Mouse (Mus musculus) neural tube, embryonic 11.5 days (tissue): ENCODE measurements around the gene Gtf3c2. TPM values are rescaled to one million over a fixed set of nuclear protein-coding genes. Genes with fewer than 3 reads are reported as not detected.

Source experiments
- ATAC-seq: fragments of 200-750 bp; cut with Nextera tagmentation; 2 replicates; pipeline ENCODE4 v1.8.0; 2017; ENCODE audit warnings: moderate number of reproducible peaks, mild to moderate bottlenecking, moderate TSS enrichment, moderate library complexity; ENCODE audit not compliant: insufficient read depth, low FRiP score, low TSS enrichment
- DNase-seq: peaks from one replicate; pipeline ENCODE4 v3.0.0-alpha.2; 2015; ENCODE audit warnings: low spot score
- H3K27ac ChIP-seq: fragments of 300-500 bp; sonication (generic); 2 replicates; pipeline ENCODE4 v1.5.1; 2014; ENCODE audit warnings: low read depth, mild to moderate bottlenecking, low read length
- H3K27me3 ChIP-seq: fragments of 300-500 bp; sonication (generic); 2 replicates; pipeline ENCODE4 v1.6.1; 2014; ENCODE audit warnings: mild to moderate bottlenecking, low read length, mixed read lengths; ENCODE audit not compliant: control insufficient read depth, insufficient read depth
- H3K36me3 ChIP-seq: fragments of 300-500 bp; sonication (generic); 2 replicates; pipeline ENCODE4 v1.6.1; 2014; ENCODE audit warnings: mild to moderate bottlenecking, low read length, moderate library complexity, mixed read lengths; ENCODE audit not compliant: control insufficient read depth, insufficient read depth
- H3K4me1 ChIP-seq: fragments of 300-500 bp; sonication (generic); 2 replicates; pipeline ENCODE4 v1.6.1; 2014; ENCODE audit warnings: low read length, mixed read lengths; ENCODE audit not compliant: control insufficient read depth, insufficient read depth
- H3K4me2 ChIP-seq: fragments of 300-500 bp; sonication (generic); 2 replicates; pipeline ENCODE4 v1.6.1; 2014; ENCODE audit warnings: low read depth, mild to moderate bottlenecking, moderate library complexity
- H3K4me3 ChIP-seq: fragments of 300-500 bp; sonication (generic); 2 replicates; pipeline ENCODE4 v1.5.1; 2014; ENCODE audit warnings: low read depth, low read length
- H3K9ac ChIP-seq: fragments of 300-500 bp; sonication (generic); 2 replicates; pipeline ENCODE4 v1.6.1; 2014; ENCODE audit warnings: mild to moderate bottlenecking, low read length
- H3K9me3 ChIP-seq: fragments of 300-500 bp; sonication (generic); 2 replicates; pipeline ENCODE4 v1.6.1; 2016; ENCODE audit warnings: low read length; ENCODE audit not compliant: control insufficient read depth
- WGBS: fragments of 180-500 bp; shearing (Covaris S2); extraction: QIAGEN DNeasy Blood & Tissue Kit; methylation state at CpG from one replicate; pipeline ENCODE4 v1.1.7; 2014; 5-methylcytosine and 5-hydroxymethylcytosine counted together
- polyA plus RNA-seq: library from polyadenylated mRNA; unstranded; fragments of >200 nt; fragmentation: Nextera tagmentation; extraction: Ambion mirVana; gene quantifications from 2 replicates; pipeline ENCODE4 v1.2.1, GENCODE M21; 2014

Gene Gtf3c2
- polyA plus RNA-seq, 1 experiment from 2014 or later, result 89.0 TPM

- Histone ChIP-seq H3K4me1 (peaks cover 11% of the 10 kb centered on the region), H3K36me3 (peaks cover 24% of the 10 kb centered on the region), H3K4me3 (peak overlapping the region; percentile 84), H3K9ac (peak overlapping the region; percentile 89), H3K9me3 (no peaks in the 10 kb centered on the region), H3K27ac (no peak overlapping the region), H3K4me2 (peak overlapping the region; percentile 93), H3K27me3 (no peaks in the 10 kb centered on the region)
- no peak for DNase-seq
- ATAC-seq, result no peak
- WGBS, result 13% methylated on average over 25 of the region's 25 CpGs
These were observed 13.8 kb upstream of the Gtf3c2 start for GRCm38 (mm10) chr5:31193631-31194281.

- DNase-seq (peak; percentile 98), ATAC-seq (peak; percentile 96)
- peak within 1 kb of the TSS; percentile 89 for H3K9ac ChIP-seq
- 0% methylated on average over 48 of the region's 48 CpGs for WGBS
- H3K27me3 ChIP-seq, result no peaks in the 10 kb centered on the region
- H3K36me3 ChIP-seq, result peaks cover 25% of the 10 kb centered on the region
- peak within 1 kb of the TSS; percentile 30; the same call in 1 of the 2 replicates for H3K27ac ChIP-seq
- peak within 1 kb of the TSS; percentile 84 for H3K4me3 ChIP-seq
- no peaks in the 10 kb centered on the region for H3K9me3 ChIP-seq
- H3K4me2 ChIP-seq, result peak within 1 kb of the TSS; percentile 93
- peaks cover 11% of the 10 kb centered on the region for H3K4me1 ChIP-seq
These were observed 13.1 kb upstream of the Gtf3c2 start, which contains the start of the genes Snx17 and Eif2b4 for GRCm38 (mm10) chr5:31192939-31193630. TSS of gene Snx17 (plus strand) at chr5:31193227. TSS of gene Eif2b4 (minus strand) at chr5:31193430.

- Histone ChIP-seq H3K36me3 (peaks cover 23% of the 10 kb centered on the region), H3K27ac (peak overlapping the region; percentile 21; the same call in 1 of the 2 replicates), H3K9ac (peak overlapping the region; percentile 89), H3K4me3 (peak overlapping the region; percentile 84), H3K27me3 (no peaks in the 10 kb centered on the region), H3K9me3 (no peaks in the 10 kb centered on the region), H3K4me1 (peaks cover 11% of the 10 kb centered on the region), H3K4me2 (peak overlapping the region; percentile 93)
- ATAC-seq (peak; percentile 52), DNase-seq (no peak)
- WGBS, result 16% methylated on average over 42 of the region's 42 CpGs
These were observed 12.3 kb upstream of the Gtf3c2 start for GRCm38 (mm10) chr5:31192045-31192938.

- H3K36me3 ChIP-seq, result peaks cover 20% of the 10 kb centered on the region
- 92% methylated on average over 9 of the region's 9 CpGs for WGBS
- DNase-seq (no peak), ATAC-seq (no peak)
- H3K4me3 ChIP-seq, result no peak overlapping the region
- no peak overlapping the region for H3K4me2 ChIP-seq
- no peak overlapping the region for H3K27ac ChIP-seq
- no peak overlapping the region for H3K9ac ChIP-seq
- H3K4me1 ChIP-seq, result peaks cover 11% of the 10 kb centered on the region
- H3K9me3 ChIP-seq, result no peaks in the 10 kb centered on the region
- no peaks in the 10 kb centered on the region for H3K27me3 ChIP-seq
These were observed 10.3 kb upstream of the Gtf3c2 start for GRCm38 (mm10) chr5:31190201-31190600.

DNA sequence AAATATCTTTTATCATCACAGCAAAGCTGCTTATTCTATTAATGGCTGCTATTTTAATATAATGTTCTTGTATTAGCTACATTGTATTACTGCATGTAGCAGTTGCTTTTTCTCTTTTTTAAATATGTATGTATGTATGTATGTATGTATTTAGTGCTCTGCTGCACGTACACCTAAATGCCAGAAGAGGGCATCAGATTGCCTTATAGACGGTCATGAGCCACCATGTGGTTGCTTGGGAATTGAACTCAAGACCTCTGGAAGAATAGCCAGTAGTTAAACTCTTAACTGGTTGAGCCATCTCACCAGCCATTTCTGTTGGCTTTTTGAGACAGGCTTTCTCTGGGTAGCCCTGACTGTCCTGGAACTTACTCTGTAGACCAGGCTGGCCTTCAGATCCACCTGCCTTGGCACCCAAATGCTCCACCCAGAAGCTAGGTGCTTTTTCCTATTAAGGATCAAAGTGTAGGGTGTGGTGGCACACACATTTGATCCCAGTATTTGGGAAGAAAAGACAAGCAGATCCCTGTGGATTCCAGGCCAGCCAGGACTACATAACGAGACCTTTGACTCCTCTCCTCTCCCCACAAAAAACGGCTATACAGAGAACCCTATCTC is 8.4 kb upstream of the Gtf3c2 start:
- DNase-seq, result no peak
- H3K27ac ChIP-seq, result no peak overlapping the region
- 84% methylated on average over 4 of the region's 4 CpGs for whole genome bisulfite sequencing

DNA sequence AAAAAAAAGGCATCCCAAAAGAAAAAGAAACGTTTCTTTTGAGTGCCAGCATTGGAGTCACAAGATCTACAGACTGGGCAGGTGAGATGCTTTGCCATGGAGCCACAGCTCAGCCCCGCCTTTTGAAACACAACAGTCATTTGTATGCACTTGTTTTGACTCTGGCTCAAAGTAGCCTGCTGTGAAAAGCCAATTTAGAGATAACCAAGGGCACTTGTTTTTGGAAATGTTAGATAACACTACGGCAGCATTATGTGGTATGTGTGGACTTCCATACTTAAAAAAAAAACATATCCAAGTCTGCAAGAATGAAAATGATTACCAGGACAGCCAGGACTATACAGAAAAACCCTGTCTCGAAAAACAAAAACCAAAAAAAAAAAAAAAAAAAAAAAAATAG is 3.7 kb upstream of the Gtf3c2 start:
- 65% methylated on average over 4 of the region's 4 CpGs for WGBS
- no peak overlapping the region for H3K9ac ChIP-seq
- H3K27me3 ChIP-seq, result no peaks in the 10 kb centered on the region
- no peak overlapping the region for H3K4me3 ChIP-seq
- H3K4me2 ChIP-seq, result no peak overlapping the region
- H3K4me1 ChIP-seq, result peaks cover 3% of the 10 kb centered on the region; the same call in 1 of the 2 replicates
- H3K36me3 ChIP-seq, result peaks cover 10% of the 10 kb centered on the region
- ATAC-seq (no peak), DNase-seq (no peak)
- H3K9me3 ChIP-seq, result no peaks in the 10 kb centered on the region
- H3K27ac ChIP-seq, result no peak overlapping the region

More for the DNA sequence above, 8.4 kb upstream of the Gtf3c2 start:
- Histone ChIP-seq H3K36me3 (peaks cover 20% of the 10 kb centered on the region), H3K9ac (no peak overlapping the region), H3K27me3 (no peaks in the 10 kb centered on the region), H3K9me3 (no peaks in the 10 kb centered on the region), H3K4me3 (no peak overlapping the region), H3K4me1 (peaks cover 6% of the 10 kb centered on the region), H3K4me2 (no peak overlapping the region)
- ATAC-seq, result no peak

GRCm38 (mm10) chr5:31181183-31181770 is 1.3 kb upstream of the Gtf3c2 start:
- H3K27ac ChIP-seq, result no peak overlapping the region
- H3K4me3 ChIP-seq, result no peak overlapping the region
- peaks cover 4% of the 10 kb centered on the region; the same call in 1 of the 2 replicates for H3K4me1 ChIP-seq
- no peaks in the 10 kb centered on the region for H3K9me3 ChIP-seq
- H3K9ac ChIP-seq, result no peak overlapping the region
- 93% methylated on average over 9 of the region's 9 CpGs for whole genome bisulfite sequencing
- no peaks in the 10 kb centered on the region for H3K36me3 ChIP-seq
- DNase-seq (no peak), ATAC-seq (no peak)
- H3K27me3 ChIP-seq, result no peaks in the 10 kb centered on the region
- H3K4me2 ChIP-seq, result no peak overlapping the region

- ATAC-seq (peak; percentile 67; the same call in 1 of the 2 replicates), DNase-seq (peak; percentile 55)
- H3K36me3 ChIP-seq, result no peaks in the 10 kb centered on the region
- no peaks in the 10 kb centered on the region for H3K9me3 ChIP-seq
- H3K9ac ChIP-seq, result peak overlapping the region; percentile 69
- H3K4me3 ChIP-seq, result peak overlapping the region; percentile 67
- no peaks in the 10 kb centered on the region for H3K27me3 ChIP-seq
- WGBS, result under 1% methylated on average over 25 of the region's 25 CpGs
- H3K4me1 ChIP-seq, result peaks cover 4% of the 10 kb centered on the region; the same call in 1 of the 2 replicates
- peak overlapping the region; percentile 94 for H3K27ac ChIP-seq
- peak overlapping the region; percentile 71 for H3K4me2 ChIP-seq
These were observed 611 bp downstream of the Gtf3c2 start for GRCm38 (mm10) chr5:31179301-31179765.
